Mouse (Mus musculus): ENCODE data around the gene Shroom3. TPM values are rescaled to one million over a fixed set of nuclear protein-coding genes. Genes with fewer than 3 reads are reported as not detected.
A peak's percentile ranks its signal among the peaks of the same experiment; 100 is the strongest.

The Shroom3 gene
- polyA plus RNA-seq, 1 experiment from 2014 or later = 19.7 TPM

DNA sequence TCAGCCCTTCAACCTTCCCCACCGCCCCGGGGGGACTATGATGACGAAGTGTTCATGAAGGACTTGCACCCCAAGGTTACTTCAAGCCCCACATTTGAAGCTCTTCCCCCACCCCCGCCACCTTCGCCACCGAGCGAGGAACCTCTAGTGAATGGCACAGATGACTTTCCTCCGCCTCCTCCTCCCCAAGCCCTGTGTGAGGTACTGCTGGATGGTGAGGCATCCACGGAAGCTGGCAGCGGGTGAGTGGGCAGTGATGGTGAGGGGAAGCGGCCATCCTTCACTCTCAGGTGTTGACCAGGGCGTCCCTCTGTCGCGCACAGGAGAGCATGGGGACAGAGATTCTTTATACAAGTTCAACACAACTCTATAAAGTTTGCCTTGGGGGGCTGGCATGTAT lies 267.8 kb downstream of the Shroom3 start:
- no peak overlapping the region for H3K4me2 ChIP-seq
- ATAC-seq (ENCODE audit: insufficient number of reproducible peaks, low FRiP score) = no peak
- peaks cover 75% of the 10 kb centered on the region for H3K36me3 ChIP-seq
- no peaks in the 10 kb centered on the region for H3K9me3 ChIP-seq (replicated peaks)
- H3K9ac ChIP-seq = no peak overlapping the region
- no peaks in the 10 kb centered on the region for H3K27me3 ChIP-seq (replicated peaks)
- H3K27ac ChIP-seq (ENCODE audit: poor library complexity, severe bottlenecking) = no peak overlapping the region
- peaks cover 36% of the 10 kb centered on the region for H3K4me1 ChIP-seq (replicated peaks)
- H3K4me3 ChIP-seq = no peak overlapping the region
- 90% methylated on average over 14 of the region's 14 CpGs for WGBS

DNA sequence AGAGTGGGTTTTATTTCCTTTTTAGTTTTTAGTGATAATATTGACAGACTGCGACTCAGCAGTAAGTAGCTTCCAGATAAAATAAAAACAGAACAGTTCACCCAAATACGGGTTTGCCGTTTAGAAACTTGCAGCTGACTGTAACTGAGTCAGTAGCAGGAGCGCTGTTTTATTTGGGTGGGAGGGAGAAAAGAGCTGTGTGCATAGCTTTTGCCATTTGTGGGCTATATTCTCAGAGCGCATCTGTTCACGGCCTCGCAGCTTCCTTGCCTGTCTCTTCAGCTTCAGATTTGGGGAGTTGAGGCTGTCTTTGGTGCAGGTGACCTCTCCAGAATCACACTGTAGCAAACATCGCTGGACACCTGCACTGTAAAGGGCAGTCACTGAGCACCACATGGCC lies 270.6 kb downstream of the Shroom3 start:
- H3K9ac ChIP-seq = no peak overlapping the region
- peaks cover 88% of the 10 kb centered on the region for H3K36me3 ChIP-seq
- H3K27ac ChIP-seq (ENCODE audit: poor library complexity, severe bottlenecking) = no peak overlapping the region
- H3K4me2 ChIP-seq = no peak overlapping the region
- no peak for ATAC-seq (ENCODE audit: insufficient number of reproducible peaks, low FRiP score)
- no peaks in the 10 kb centered on the region for H3K9me3 ChIP-seq (replicated peaks)
- 85% methylated on average over 8 of the region's 8 CpGs for WGBS
- peaks cover 46% of the 10 kb centered on the region for H3K4me1 ChIP-seq (replicated peaks)
- no peak overlapping the region for H3K4me3 ChIP-seq
- no peaks in the 10 kb centered on the region for H3K27me3 ChIP-seq (replicated peaks)

DNA sequence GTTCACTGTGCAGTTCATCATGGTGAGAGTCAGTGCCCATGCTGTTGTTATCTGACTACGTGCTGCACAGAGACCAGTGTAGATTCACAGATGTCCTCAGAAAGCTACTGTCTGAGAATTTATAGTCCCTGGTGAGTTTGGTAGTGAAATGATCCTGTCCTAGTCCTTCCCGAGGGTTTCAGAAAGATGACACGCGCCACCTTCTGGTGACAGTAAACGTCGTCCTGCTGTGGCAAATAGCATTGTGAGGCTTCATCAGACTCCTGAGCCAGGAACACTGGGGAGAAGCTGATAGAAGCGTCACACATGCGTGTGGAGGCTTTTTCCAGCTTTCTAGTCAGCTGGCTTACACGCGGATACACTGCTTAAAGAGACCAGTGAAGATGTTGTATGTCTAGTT lies 271.1 kb downstream of the Shroom3 start:
- H3K36me3 ChIP-seq = peaks cover 87% of the 10 kb centered on the region
- H3K4me3 ChIP-seq = no peak overlapping the region
- 27% methylated on average over 10 of the region's 10 CpGs for WGBS
- H3K9ac ChIP-seq = no peak overlapping the region
- H3K27ac ChIP-seq (ENCODE audit: poor library complexity, severe bottlenecking) = no peak overlapping the region
- H3K4me1 ChIP-seq (replicated peaks) = peaks cover 46% of the 10 kb centered on the region
- H3K27me3 ChIP-seq (replicated peaks) = no peaks in the 10 kb centered on the region
- H3K4me2 ChIP-seq = no peak overlapping the region
- ATAC-seq (ENCODE audit: insufficient number of reproducible peaks, low FRiP score) = 0 out of 2 replicates have a peak, but pooled peaks have one; percentile 30
- H3K9me3 ChIP-seq (replicated peaks) = no peaks in the 10 kb centered on the region

DNA sequence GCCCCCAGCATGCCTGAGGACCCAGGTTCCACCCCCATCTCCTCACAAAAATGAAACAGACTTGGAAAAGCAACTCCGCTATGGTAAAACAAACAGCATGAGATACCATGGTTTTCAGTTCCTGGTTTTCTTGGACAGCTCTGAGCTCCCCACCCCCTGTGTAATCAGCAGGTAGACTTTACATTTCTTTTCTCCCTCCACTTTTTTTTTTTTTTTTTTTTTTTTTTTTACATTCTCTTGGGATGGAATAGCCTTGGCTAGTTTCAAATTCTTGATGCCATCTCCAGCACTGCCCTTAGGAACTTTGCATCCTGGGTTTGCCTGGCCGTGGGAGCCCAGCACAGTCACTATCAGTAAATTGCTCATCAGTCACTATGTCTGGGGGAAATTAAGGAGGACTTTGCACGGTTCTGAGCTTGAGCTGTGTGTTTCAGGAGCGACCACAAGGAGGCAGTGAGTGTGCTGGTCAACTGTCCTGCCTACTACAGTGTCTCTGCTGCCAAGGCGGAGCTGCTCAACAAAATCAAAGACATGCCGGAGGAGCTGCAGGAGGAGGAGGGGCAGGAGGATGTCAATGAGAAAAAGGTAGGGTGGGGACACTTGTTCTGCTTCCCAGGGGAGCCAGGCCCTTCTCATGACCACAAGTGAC lies 271.7 kb downstream of the Shroom3 start:
- H3K36me3 ChIP-seq = peaks cover 85% of the 10 kb centered on the region
- H3K27me3 ChIP-seq (replicated peaks) = no peaks in the 10 kb centered on the region
- peak; percentile 48; the same call in 1 of the 2 replicates for ATAC-seq (ENCODE audit: insufficient number of reproducible peaks, low FRiP score)
- H3K4me1 ChIP-seq (replicated peaks) = peaks cover 47% of the 10 kb centered on the region
- WGBS = 41% methylated on average over 6 of the region's 6 CpGs
- H3K27ac ChIP-seq (ENCODE audit: poor library complexity, severe bottlenecking) = 0 out of 2 replicates have a peak overlapping the region, but pooled peaks have one; percentile 2
- H3K4me3 ChIP-seq = no peak overlapping the region
- no peak overlapping the region for H3K4me2 ChIP-seq
- no peak overlapping the region for H3K9ac ChIP-seq
- no peaks in the 10 kb centered on the region for H3K9me3 ChIP-seq (replicated peaks)

DNA sequence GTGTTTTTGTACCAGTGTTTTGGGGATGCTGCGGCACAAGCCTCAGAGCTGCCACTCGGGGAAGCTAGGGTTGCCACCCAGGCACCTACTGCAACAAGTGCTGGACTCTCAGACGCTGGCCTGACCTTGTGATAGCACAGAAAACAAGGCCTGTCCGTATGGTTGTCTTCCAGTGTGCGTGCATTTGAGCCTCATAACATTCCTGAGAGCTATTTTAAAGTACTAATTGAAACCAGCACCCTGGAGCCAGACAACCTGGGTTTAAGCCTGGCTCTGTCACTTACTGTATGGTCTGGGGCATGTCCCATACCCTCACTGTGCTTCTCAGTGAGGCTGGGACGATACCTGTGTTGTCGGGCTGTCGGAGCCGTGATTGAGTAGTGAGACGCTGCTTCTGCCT lies 276.1 kb downstream of the Shroom3 start:
- Histone ChIP-seq H3K36me3 (peaks cover 68% of the 10 kb centered on the region), H3K27me3 (replicated peaks) (no peaks in the 10 kb centered on the region), H3K27ac (ENCODE audit: poor library complexity, severe bottlenecking) (peak overlapping the region; percentile 78), H3K4me1 (replicated peaks) (peaks cover 72% of the 10 kb centered on the region), H3K9me3 (replicated peaks) (no peaks in the 10 kb centered on the region), H3K4me2 (peak overlapping the region; percentile 10), H3K9ac (peak overlapping the region; percentile 22), H3K4me3 (no peak overlapping the region)
- WGBS = 51% methylated on average over 10 of the region's 10 CpGs
- no peak for ATAC-seq (ENCODE audit: insufficient number of reproducible peaks, low FRiP score)

DNA sequence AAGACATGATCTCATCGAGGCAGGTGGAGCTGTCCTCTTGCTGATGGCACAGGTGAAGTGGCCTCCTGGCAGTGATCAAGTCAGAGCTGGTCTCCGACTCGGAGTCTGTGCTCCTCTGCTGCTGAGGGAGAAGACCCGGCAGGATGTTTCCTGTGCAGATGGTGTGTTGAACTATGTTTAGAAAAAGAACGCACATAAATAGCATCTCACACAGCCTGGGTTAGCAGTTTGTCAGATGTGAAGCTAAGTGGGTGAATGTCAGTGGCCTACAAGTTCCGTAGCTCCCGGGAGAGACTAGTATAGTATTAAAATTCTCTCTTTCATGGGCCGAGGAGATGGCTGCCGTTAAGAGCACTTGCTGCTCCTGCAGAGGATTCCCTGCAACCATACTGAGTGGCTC lies 276.5 kb downstream of the Shroom3 start:
- no peaks in the 10 kb centered on the region for H3K27me3 ChIP-seq (replicated peaks)
- H3K4me3 ChIP-seq = no peak overlapping the region
- no peak for ATAC-seq (ENCODE audit: insufficient number of reproducible peaks, low FRiP score)
- H3K27ac ChIP-seq (ENCODE audit: poor library complexity, severe bottlenecking) = peak overlapping the region; percentile 78
- peak overlapping the region; percentile 32 for H3K9ac ChIP-seq
- peaks cover 68% of the 10 kb centered on the region for H3K36me3 ChIP-seq
- H3K4me1 ChIP-seq (replicated peaks) = peaks cover 68% of the 10 kb centered on the region
- H3K4me2 ChIP-seq = peak overlapping the region; percentile 10
- H3K9me3 ChIP-seq (replicated peaks) = no peaks in the 10 kb centered on the region
- WGBS = 32% methylated on average over 9 of the region's 9 CpGs

DNA sequence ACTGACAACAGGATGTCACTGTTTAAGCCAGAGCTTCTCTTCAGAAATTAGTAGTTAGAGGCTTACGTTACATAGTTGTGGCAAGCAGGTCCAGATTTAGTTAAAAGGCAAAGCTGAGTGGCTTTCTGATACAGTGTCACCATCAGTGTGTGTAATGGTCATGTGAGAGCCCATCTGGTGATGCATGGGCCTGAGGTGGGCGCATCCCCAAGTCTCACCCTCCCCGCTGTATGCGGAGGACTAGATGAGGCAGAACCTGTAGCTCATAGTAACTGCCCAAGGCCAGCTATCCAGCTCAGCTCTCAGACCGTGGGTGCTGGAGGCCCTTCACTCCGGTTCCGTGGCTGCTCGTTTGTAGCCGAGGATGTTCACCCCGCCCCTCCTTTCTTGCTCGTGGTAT lies 278.1 kb downstream of the Shroom3 start:
- no peaks in the 10 kb centered on the region for H3K9me3 ChIP-seq (replicated peaks)
- H3K9ac ChIP-seq = 0 out of 2 replicates have a peak overlapping the region, but pooled peaks have one; percentile 40
- 75% methylated on average over 11 of the region's 11 CpGs for WGBS
- H3K4me3 ChIP-seq = no peak overlapping the region
- H3K27ac ChIP-seq (ENCODE audit: poor library complexity, severe bottlenecking) = peak overlapping the region; percentile 78
- peaks cover 64% of the 10 kb centered on the region for H3K4me1 ChIP-seq (replicated peaks)
- H3K36me3 ChIP-seq = peaks cover 69% of the 10 kb centered on the region
- no peaks in the 10 kb centered on the region for H3K27me3 ChIP-seq (replicated peaks)
- peak overlapping the region; percentile 14; the same call in 1 of the 2 replicates for H3K4me2 ChIP-seq
- ATAC-seq (ENCODE audit: insufficient number of reproducible peaks, low FRiP score) = no peak

DNA sequence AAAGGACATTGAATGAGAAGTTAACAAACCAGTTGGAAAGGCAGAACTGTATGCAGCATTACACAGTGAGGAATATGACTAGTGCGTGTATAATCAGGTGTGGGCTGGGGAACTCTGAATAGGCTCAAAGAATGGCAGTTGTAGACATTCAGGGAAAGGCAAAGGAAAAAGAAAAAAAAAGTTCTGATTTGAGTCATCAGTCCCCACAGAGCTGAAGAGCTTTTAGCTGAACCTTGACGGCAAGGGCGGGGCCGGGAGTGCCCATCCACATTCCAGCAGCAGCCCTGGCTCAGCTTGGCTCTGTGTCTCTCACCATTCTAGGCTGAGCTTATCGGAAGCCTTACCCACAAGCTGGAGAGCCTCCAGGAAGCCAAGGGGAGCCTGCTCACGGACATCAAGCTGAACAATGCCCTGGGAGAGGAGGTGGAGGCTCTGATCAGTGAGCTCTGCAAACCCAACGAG lies 278.6 kb downstream of the Shroom3 start:
- Histone ChIP-seq H3K36me3 (peaks cover 69% of the 10 kb centered on the region), H3K4me2 (peak overlapping the region; percentile 14; the same call in 1 of the 2 replicates)

DNA sequence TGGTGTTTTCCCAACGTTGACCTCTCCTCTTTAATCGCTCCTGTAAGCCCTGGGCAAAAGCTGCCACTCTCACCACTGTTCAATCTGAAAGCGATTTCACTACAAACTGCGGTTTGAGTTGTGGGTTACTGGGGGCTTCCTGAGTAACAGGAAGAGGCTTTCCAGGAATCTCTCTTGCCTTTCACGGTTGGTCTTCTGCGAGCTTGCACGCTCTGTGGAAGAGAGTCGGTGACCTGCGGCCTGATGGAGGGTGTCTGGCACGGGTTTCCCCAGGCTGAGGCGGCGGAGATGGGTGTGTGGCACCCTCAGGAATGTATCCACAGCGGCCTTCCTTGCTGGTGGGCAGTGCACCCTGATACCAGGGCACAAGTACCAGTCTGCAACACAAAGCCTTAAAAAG lies 281.5 kb downstream of the Shroom3 start:
- Histone ChIP-seq H3K27ac (ENCODE audit: poor library complexity, severe bottlenecking) (no peak overlapping the region), H3K9ac (no peak overlapping the region), H3K4me3 (no peak overlapping the region), H3K4me1 (replicated peaks) (peaks cover 38% of the 10 kb centered on the region), H3K4me2 (no peak overlapping the region), H3K9me3 (replicated peaks) (no peaks in the 10 kb centered on the region), H3K36me3 (peaks cover 56% of the 10 kb centered on the region), H3K27me3 (replicated peaks) (no peaks in the 10 kb centered on the region)
- ATAC-seq (ENCODE audit: insufficient number of reproducible peaks, low FRiP score) = no peak
- WGBS = 72% methylated on average over 13 of the region's 13 CpGs

More for the DNA sequence above, 278.6 kb downstream of the Shroom3 start:
- Histone ChIP-seq H3K9ac (0 out of 2 replicates have a peak overlapping the region, but pooled peaks have one; percentile 40), H3K9me3 (replicated peaks) (no peaks in the 10 kb centered on the region), H3K4me3 (no peak overlapping the region), H3K27ac (ENCODE audit: poor library complexity, severe bottlenecking) (peak overlapping the region; percentile 78), H3K4me1 (replicated peaks) (peaks cover 62% of the 10 kb centered on the region), H3K27me3 (replicated peaks) (no peaks in the 10 kb centered on the region)
- 39% methylated on average over 7 of the region's 7 CpGs for WGBS
- no peak; the same call in 1 of the 2 replicates for ATAC-seq (ENCODE audit: insufficient number of reproducible peaks, low FRiP score)

DNA sequence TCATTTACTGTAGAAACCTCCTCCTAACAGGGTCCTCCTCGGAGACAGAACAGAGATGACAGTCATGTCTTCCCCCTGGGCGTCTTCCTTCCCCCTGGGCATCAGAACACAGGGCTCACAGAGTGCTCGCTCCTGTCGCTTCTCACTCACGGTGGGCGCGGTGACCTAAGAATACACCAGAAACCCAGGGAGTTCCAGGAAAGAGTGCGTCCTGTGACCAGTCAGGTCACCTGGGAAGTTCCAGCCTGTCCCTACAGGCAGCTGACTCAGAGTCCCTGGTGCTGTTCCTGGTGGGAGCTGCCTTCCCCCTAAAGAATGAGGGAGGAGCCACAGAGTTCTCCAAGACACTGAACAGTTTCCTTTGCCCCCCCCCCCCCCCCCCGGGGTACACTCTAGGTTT lies 283.9 kb downstream of the Shroom3 start:
- Histone ChIP-seq H3K4me1 (replicated peaks) (peaks cover 18% of the 10 kb centered on the region), H3K27me3 (replicated peaks) (no peaks in the 10 kb centered on the region), H3K4me2 (no peak overlapping the region), H3K27ac (ENCODE audit: poor library complexity, severe bottlenecking) (no peak overlapping the region), H3K36me3 (peaks cover 52% of the 10 kb centered on the region), H3K4me3 (no peak overlapping the region), H3K9ac (no peak overlapping the region), H3K9me3 (replicated peaks) (no peaks in the 10 kb centered on the region)
- no peak for ATAC-seq (ENCODE audit: insufficient number of reproducible peaks, low FRiP score)
- 69% methylated on average over 9 of the region's 9 CpGs for WGBS

DNA sequence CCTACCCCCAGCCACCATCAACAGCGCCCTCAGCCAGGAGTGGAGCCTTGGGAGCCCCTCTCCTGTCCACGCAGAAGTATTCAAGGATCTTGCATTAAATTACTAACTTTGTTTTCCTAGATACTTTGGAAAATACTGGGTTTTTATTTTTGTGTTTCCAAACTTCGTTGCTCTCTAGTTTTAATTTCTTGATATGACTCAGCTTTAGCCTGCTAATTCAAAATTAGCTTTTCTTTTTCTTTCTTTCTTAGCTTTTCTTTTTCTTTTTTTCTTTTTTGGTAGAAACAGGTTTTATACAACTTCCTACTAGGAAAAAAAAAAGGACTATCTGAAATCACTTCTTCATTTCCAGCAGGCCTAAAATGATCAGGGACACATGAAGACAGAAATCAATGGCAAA lies 284.7 kb downstream of the Shroom3 start:
- peaks cover 11% of the 10 kb centered on the region; the same call in 1 of the 2 replicates for H3K4me1 ChIP-seq (replicated peaks)
- H3K9me3 ChIP-seq (replicated peaks) = no peaks in the 10 kb centered on the region
- ATAC-seq (ENCODE audit: insufficient number of reproducible peaks, low FRiP score) = no peak
- no peak overlapping the region for H3K4me2 ChIP-seq
- 86% methylated on average over 3 of the region's 3 CpGs for WGBS
- peaks cover 44% of the 10 kb centered on the region for H3K36me3 ChIP-seq
- no peaks in the 10 kb centered on the region for H3K27me3 ChIP-seq (replicated peaks)
- H3K4me3 ChIP-seq = no peak overlapping the region
- H3K9ac ChIP-seq = no peak overlapping the region
- H3K27ac ChIP-seq (ENCODE audit: poor library complexity, severe bottlenecking) = no peak overlapping the region
